Mouse (Mus musculus) CH12.LX (cell line): ENCODE measurements around the gene Actn4. TPM values are rescaled to one million over a fixed set of nuclear protein-coding genes. Genes with fewer than 3 reads are reported as not detected.

Experiments used
- DNase-seq: peaks from one replicate; pipeline ENCODE4 v3.0.0-alpha.2; 2013; ENCODE audit errors: extremely low read depth
- H3K27ac ChIP-seq: 2 replicates; pipeline ENCODE4 v1.5.1; 2012; ENCODE audit warnings: low read depth, mild to moderate bottlenecking, control low read depth, moderate library complexity; ENCODE audit not compliant: insufficient read depth
- H3K27me3 ChIP-seq: replicated peaks from 2 replicates; pipeline ENCODE3; 2012; ENCODE audit warnings: inconsistent platforms
- H3K36me3 ChIP-seq, 2 experiments: replicated peaks in 1 of 2; 2 replicates each; pipeline versions ENCODE3 to v1.6.1; 2012; ENCODE audit warnings: inconsistent platforms in 1 of 2, low read length in 1 of 2, mild to moderate bottlenecking in 1 of 2, mixed read lengths in 1 of 2, moderate library complexity in 1 of 2; ENCODE audit not compliant: control insufficient read depth in 1 of 2, insufficient read depth in 1 of 2
- H3K4me1 ChIP-seq, 2 experiments: 2 replicates each; pipeline ENCODE4 v1.6.1; 2012; ENCODE audit warnings: inconsistent platforms in 1 of 2, moderate library complexity in 1 of 2; ENCODE audit not compliant: insufficient read depth in 2 of 2, control insufficient read depth in 1 of 2
- H3K4me2 ChIP-seq: 2 replicates; pipeline ENCODE4 v1.6.1; 2012; ENCODE audit warnings: low read depth, mild to moderate bottlenecking, control low read depth; ENCODE audit not compliant: poor library complexity, insufficient read depth, severe bottlenecking
- H3K4me3 ChIP-seq, 3 experiments: fragments of 150-350 bp in 1 of 3; sonication (generic) in 1 of 3; replicated peaks in 1 of 3; 2 replicates each; pipeline versions ENCODE3 to v1.5.1; 2011 to 2012; ENCODE audit warnings: low read depth in 2 of 3, low read length in 2 of 3, mild to moderate bottlenecking in 2 of 3, moderate library complexity in 2 of 3, control low read depth in 1 of 3, improper control_type of control experiment in 1 of 3, inconsistent platforms in 1 of 3, mixed read lengths in 1 of 3; ENCODE audit not compliant: poor library complexity in 1 of 3
- H3K79me2 ChIP-seq: replicated peaks from 2 replicates; pipeline ENCODE4 v1.6.1; 2012; ENCODE audit warnings: mild to moderate bottlenecking, moderate library complexity; ENCODE audit not compliant: control insufficient read depth, poor library complexity, insufficient read depth, severe bottlenecking; ENCODE audit errors: extremely low read depth
- H3K9ac ChIP-seq: 2 replicates; pipeline ENCODE4 v1.6.1; 2012; ENCODE audit warnings: low read depth, mild to moderate bottlenecking, control low read depth, moderate library complexity; ENCODE audit not compliant: insufficient read depth
- H3K9me3 ChIP-seq: replicated peaks from 2 replicates; pipeline ENCODE3; 2012; ENCODE audit warnings: low read length, inconsistent platforms, mixed read lengths
- CHD1 ChIP-seq: IDR thresholded peaks from 2 replicates; pipeline ENCODE4 v1.6.1; 2012; ENCODE audit warnings: low read depth, low read length, improper control_type of control experiment, inconsistent platforms
- CHD2 ChIP-seq: IDR thresholded peaks from 2 replicates; pipeline ENCODE4 v1.6.1; 2011; ENCODE audit warnings: low read length, improper control_type of control experiment
- ELF1 ChIP-seq: IDR thresholded peaks from 2 replicates; pipeline ENCODE4 v1.6.1; 2014; ENCODE audit warnings: low read depth, mild to moderate bottlenecking, inconsistent platforms, low read length, improper control_type of control experiment
- EP300 ChIP-seq: IDR thresholded peaks from 2 replicates; pipeline ENCODE4 v1.6.1; 2011; ENCODE audit warnings: low read length, improper control_type of control experiment
- ETS1 ChIP-seq: conservative IDR thresholded peaks from 2 replicates; pipeline ENCODE4 v1.6.1; 2012; ENCODE audit warnings: low read depth, mild to moderate bottlenecking, inconsistent platforms, low read length, improper control_type of control experiment, moderate library complexity
- GABPA ChIP-seq: IDR thresholded peaks from 2 replicates; pipeline ENCODE4 v1.6.1; 2012; ENCODE audit warnings: low read depth, low read length, improper control_type of control experiment, inconsistent platforms; ENCODE audit not compliant: insufficient replicate concordance
- HCFC1 ChIP-seq: IDR thresholded peaks from 2 replicates; pipeline ENCODE4 v1.6.1; 2012; ENCODE audit warnings: low read depth, mild to moderate bottlenecking, inconsistent platforms, low read length, improper control_type of control experiment
- IRF4 ChIP-seq: IDR thresholded peaks from 2 replicates; pipeline ENCODE4 v1.6.1; 2014; ENCODE audit warnings: low read depth, mild to moderate bottlenecking, inconsistent platforms, low read length, improper control_type of control experiment
- JUND ChIP-seq: conservative IDR thresholded peaks from 2 replicates; pipeline ENCODE4 v1.6.1; 2011; ENCODE audit warnings: low read depth, low read length, improper control_type of control experiment
- MAFK ChIP-seq: IDR thresholded peaks from 2 replicates; pipeline ENCODE4 v1.6.1; 2011; ENCODE audit warnings: low read length, improper control_type of control experiment; ENCODE audit not compliant: insufficient replicate concordance
- MAX ChIP-seq: IDR thresholded peaks from 2 replicates; pipeline ENCODE4 v1.6.1; 2011; ENCODE audit warnings: low read length, improper control_type of control experiment
- NELFE ChIP-seq: IDR thresholded peaks from 2 replicates; pipeline ENCODE4 v1.6.1; 2011; ENCODE audit warnings: low read depth, low read length, improper control_type of control experiment
- POLR2AphosphoS2 ChIP-seq: IDR thresholded peaks from 2 replicates; pipeline ENCODE4 v1.6.1; 2011; ENCODE audit warnings: low read depth, low read length, improper control_type of control experiment
- RCOR1 ChIP-seq: conservative IDR thresholded peaks from 2 replicates; pipeline ENCODE4 v1.6.1; 2012; ENCODE audit warnings: low read depth, mild to moderate bottlenecking, inconsistent platforms, low read length, improper control_type of control experiment
- SIN3A ChIP-seq: IDR thresholded peaks from 2 replicates; pipeline ENCODE4 v1.6.1; 2012; ENCODE audit warnings: low read length, improper control_type of control experiment, inconsistent platforms
- TBP ChIP-seq: conservative IDR thresholded peaks from 2 replicates; pipeline ENCODE4 v1.6.1; 2011; ENCODE audit warnings: low read depth, low read length, improper control_type of control experiment
- TCF12 ChIP-seq: IDR thresholded peaks from 2 replicates; pipeline ENCODE4 v1.6.1; 2014; ENCODE audit warnings: low read depth, mild to moderate bottlenecking, inconsistent platforms, low read length, improper control_type of control experiment
- UBTF ChIP-seq: IDR thresholded peaks from 2 replicates; pipeline ENCODE4 v1.6.1; 2012; ENCODE audit warnings: low read depth, mild to moderate bottlenecking, inconsistent platforms, low read length, improper control_type of control experiment, moderate library complexity
- USF1 ChIP-seq: IDR thresholded peaks from 2 replicates; pipeline ENCODE4 v1.6.1; 2014; ENCODE audit warnings: low read depth, mild to moderate bottlenecking, inconsistent platforms, low read length, improper control_type of control experiment
- ZC3H11A ChIP-seq: IDR thresholded peaks from 2 replicates; pipeline ENCODE4 v1.6.1; 2012; ENCODE audit warnings: low read depth, mild to moderate bottlenecking, inconsistent platforms, low read length, improper control_type of control experiment
- ZKSCAN1 ChIP-seq: IDR thresholded peaks from 2 replicates; pipeline ENCODE4 v1.6.1; 2012; ENCODE audit warnings: low read depth, inconsistent platforms, low read length, improper control_type of control experiment, borderline replicate concordance
- ZMIZ1 ChIP-seq: IDR thresholded peaks from 2 replicates; pipeline ENCODE4 v1.6.1; 2012; ENCODE audit warnings: low read depth, mild to moderate bottlenecking, inconsistent platforms, low read length, improper control_type of control experiment
- ZNF384 ChIP-seq: IDR thresholded peaks from 2 replicates; pipeline ENCODE4 v1.6.1; 2012; ENCODE audit warnings: low read depth, low read length, improper control_type of control experiment, inconsistent platforms
- dilution Hi-C: fragments of 300-500 bp; cut with MboI; formaldehyde crosslinking; loops from 2 replicates; pipeline ENCODE4 v1.14.3; 2020; ENCODE audit warnings: low sequenced_read_pairs; ENCODE audit not compliant: extremely low pct_unique_long_range_greater_than_20kb, extremely low pct_ligation_motif_present
- in situ Hi-C: fragments of 300-500 bp; cut with MboI; formaldehyde crosslinking; loops from 3 replicates; pipeline ENCODE4 v1.14.3; 2019; ENCODE audit warnings: low sequenced_read_pairs, low pct_ligation_motif_present, low pct_unique_long_range_greater_than_20kb, mixed read lengths
- polyA plus RNA-seq: library from polyadenylated mRNA; unstranded; fragments of >175 nt; gene quantifications from 2 replicates; pipeline ENCODE4 v1.2.1, GENCODE M21; 2012; ENCODE audit warnings: low read depth; ENCODE audit not compliant: insufficient read length
- total RNA-seq, 2 experiments: library from RNA; depleted of rRNA; stranded (reverse); fragments of 300-350 nt in 1 of 2; fragments of >200 nt in 1 of 2; gene quantifications; 2 replicates each; pipeline ENCODE4 v1.2.3; 2012 to 2014

The Actn4 gene
- total and polyA plus RNA-seq, 3 experiments, result 56.9 to 145 (median 63.4) TPM

- dilution Hi-C loops, result no loop called here
- H3K4me3 ChIP-seq, result no peak within 1 kb of the TSS
- H3K27ac ChIP-seq, result no peak within 1 kb of the TSS
- H3K9ac ChIP-seq, result no peak within 1 kb of the TSS
- H3K4me1 ChIP-seq, result peaks cover 9 to 23% of the 10 kb centered on the region in 2 experiments
- no peak for TF ChIP-seq CHD2
- TF ChIP-seq POLR2AphosphoS2, result no peak
- TF ChIP-seq ELF1, result no peak
- TF ChIP-seq IRF4, result no peak
- TF ChIP-seq GABPA, result no peak
- TF ChIP-seq RCOR1, result no peak
- no peak for TF ChIP-seq MAFK
- no peak for TF ChIP-seq TBP
- no peak for TF ChIP-seq UBTF
- TF ChIP-seq ZC3H11A, result no peak
- no peak for TF ChIP-seq EP300
- no peak for TF ChIP-seq ZMIZ1
- TF ChIP-seq USF1, result no peak
- no peak for TF ChIP-seq JUND
- no peaks in the 10 kb centered on the region for H3K36me3 ChIP-seq
- H3K9me3 ChIP-seq, result peaks cover 8% of the 10 kb centered on the region
- no peak within 1 kb of the TSS for H3K4me2 ChIP-seq
- H3K27me3 ChIP-seq, result no peaks in the 10 kb centered on the region
- in situ Hi-C loops, result no loop called here
- no peak for DNase-seq
- no peaks in the 10 kb centered on the region for H3K79me2 ChIP-seq
Observed at GRCm38 (mm10) chr7:28863540-28863939, 98.6 kb downstream of the Actn4 start, which contains the start of gene Lgals7. TSS of gene Lgals7 (plus strand) at chr7:28863853.

DNA sequence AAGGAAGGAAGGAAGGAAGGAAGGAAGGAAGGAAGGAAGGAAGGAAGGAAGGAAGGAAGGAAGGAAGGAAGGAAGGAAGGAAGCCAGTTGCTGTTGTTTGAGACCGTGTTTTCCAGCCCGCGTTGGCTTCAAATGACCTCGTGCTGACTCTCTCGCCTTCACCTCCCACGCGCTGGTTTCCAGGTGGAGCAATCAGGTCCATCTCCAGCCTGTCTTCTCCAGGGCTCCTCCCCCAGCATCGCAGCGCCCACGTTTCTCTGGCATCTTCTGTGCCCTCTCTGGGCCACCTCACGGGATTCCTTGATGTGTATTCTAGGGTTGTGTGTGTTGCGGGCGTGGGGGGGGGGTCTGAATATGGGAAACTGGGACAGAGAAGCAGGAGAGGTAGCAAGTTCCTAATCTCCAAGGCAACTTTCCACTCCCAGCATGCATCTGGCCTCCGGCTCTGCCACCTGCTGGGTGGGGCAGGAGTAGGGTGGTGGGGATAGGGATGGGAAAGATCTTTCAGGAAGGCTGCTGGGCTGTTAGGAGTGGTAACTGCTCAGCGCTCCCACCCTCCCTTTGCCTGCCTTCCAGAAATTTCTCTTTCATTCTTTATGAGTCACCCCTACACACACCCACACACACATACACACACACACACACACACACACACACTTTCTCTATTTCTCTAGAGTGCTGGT lies 99.2 kb downstream of the Actn4 start:
- no peak overlapping the region for H3K27ac ChIP-seq
- no peak overlapping the region for H3K4me3 ChIP-seq
- in situ Hi-C loops, result no loop called here
- H3K9ac ChIP-seq, result no peak overlapping the region
- DNase-seq, result no peak
- no peaks in the 10 kb centered on the region for H3K79me2 ChIP-seq
- TF ChIP-seq POLR2AphosphoS2, result no peak
- no peak for TF ChIP-seq ZC3H11A
- TF ChIP-seq ZNF384, result no peak
- no peak for TF ChIP-seq TCF12
- TF ChIP-seq USF1, result no peak
- TF ChIP-seq CHD1, result no peak
- TF ChIP-seq CHD2, result no peak
- TF ChIP-seq SIN3A, result no peak
- TF ChIP-seq ETS1, result no peak
- no peak for TF ChIP-seq MAX
- no peak for TF ChIP-seq NELFE
- TF ChIP-seq UBTF, result no peak
- TF ChIP-seq HCFC1, result no peak
- no peak for TF ChIP-seq ZKSCAN1
- no peaks in the 10 kb centered on the region for H3K27me3 ChIP-seq
- peaks cover 9 to 23% of the 10 kb centered on the region in 2 experiments for H3K4me1 ChIP-seq
- H3K4me2 ChIP-seq, result no peak overlapping the region
- H3K36me3 ChIP-seq, result no peaks in the 10 kb centered on the region
- peaks cover 9% of the 10 kb centered on the region for H3K9me3 ChIP-seq
- dilution Hi-C loops, result no loop called here
